Mouse (Mus musculus) gastrocnemius, postnatal 25 days (tissue): ENCODE measurements around the gene Otos. TPM values are rescaled to one million over a fixed set of nuclear protein-coding genes. Genes with fewer than 3 reads are reported as not detected.

Experiments
- DNase-seq: peaks from one replicate; pipeline ENCODE4 v3.0.0; 2022
- long read RNA-seq, 2 experiments: library from polyadenylated mRNA; stranded (forward); transcript quantifications; one replicate each; pipeline ENCODE4 v2.0.0; 2021
- total RNA-seq, 2 experiments: library from RNA; stranded (reverse); gene quantifications; 1 replicate in 1 of 2; 2 replicates in 1 of 2; pipeline ENCODE4 v1.2.3; 2021

Gene Otos
- not detected for total RNA-seq
- long read RNA-seq, experiment 1: 0 reads
- long read RNA-seq, experiment 2: 0 reads

DNA sequence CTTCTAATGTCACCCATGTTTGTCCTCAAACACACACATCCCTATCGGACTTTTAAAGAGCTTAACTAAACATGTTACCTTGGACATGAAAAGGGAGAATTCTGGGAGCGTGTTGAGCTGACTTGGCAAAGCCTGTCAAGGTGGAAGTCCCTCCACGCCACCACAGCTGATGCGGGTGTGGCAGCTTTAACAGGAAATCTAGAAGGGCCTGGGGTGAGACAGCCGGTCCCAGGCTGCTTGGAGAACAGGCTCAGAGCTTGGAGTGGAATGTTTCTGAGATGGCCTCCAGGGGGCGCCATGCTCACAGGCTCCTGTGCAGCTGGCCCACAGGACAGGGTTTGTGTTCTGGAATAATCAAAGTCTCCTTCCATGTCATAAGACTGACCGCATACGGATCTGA, at the start of gene Otos:
Gene Otos, minus strand, starts transcription at position 169 of the 400 bp plus-strand sequence.
- peak; percentile 61 for DNase-seq

DNA sequence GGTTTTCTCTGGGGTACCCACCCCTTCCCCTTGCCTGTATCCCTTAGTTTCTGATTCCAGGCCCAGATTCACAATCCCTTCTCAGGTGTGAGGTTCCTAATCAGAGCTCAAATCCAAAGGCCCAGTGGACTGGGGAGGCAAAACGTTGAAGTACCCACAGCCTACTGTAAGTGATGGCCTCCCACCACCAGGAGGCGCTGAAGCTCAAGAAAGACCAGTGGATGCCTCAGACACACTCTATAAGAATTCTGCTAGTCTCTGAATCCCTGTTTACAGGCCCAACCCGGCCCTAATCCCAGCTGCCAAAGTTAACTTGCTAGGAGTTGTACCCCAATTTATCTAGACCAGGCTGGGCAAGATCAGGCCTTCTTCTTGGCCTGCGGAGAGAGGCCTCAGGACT, 48.2 kb upstream of the Otos start:
- peak; percentile 55 for DNase-seq

DNA sequence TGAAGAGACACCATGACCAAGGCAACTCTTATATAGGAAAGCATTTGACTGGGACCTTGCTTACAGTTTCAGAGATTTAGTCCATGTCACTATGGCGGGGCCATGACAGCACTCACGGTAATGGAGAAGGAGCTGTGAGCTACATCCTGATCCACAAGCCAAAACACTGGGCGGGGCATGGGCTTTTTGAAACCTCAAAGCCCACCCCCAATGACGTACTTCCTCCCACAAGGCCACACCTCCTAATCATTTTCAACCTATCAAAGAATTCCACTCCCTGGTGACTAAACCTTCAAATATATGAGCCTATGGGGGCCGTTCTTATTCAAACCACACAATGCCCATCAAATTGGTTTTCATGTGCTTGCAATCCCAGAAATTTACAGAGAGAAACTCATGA, 47.1 kb upstream of the Otos start:
- DNase-seq: no peak

DNA sequence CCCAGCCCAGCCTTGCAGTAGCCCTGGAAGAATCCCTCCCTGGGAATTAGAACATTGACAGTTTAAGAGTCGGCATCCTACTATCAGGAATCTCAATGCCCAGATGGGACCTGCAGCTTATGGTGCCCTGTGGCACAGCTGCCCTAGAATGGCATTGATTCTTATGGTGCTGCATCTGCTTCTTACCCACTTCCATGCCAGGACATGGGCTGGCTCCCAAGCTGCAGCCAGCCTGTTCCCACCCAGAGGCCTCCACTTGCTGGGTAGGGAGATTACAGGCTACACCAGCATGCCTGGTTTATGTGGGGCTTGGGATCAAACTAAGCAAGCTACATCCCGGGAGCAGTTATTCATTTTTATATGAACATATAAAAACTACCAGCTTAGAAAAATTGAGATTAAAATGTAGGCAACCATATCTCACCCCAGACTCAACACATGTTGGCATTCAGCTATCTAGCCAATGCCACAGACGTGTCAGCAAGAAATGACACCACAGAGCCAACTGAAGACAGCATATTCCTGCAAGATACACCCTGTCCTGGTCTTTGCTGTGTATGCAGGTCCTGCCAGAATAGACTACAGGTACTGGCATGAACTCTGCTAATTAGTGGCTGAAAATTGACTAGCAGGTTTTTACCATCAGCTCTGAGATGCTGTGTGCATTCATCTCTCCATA, 42.7 kb upstream of the Otos start:
- no peak for DNase-seq

DNA sequence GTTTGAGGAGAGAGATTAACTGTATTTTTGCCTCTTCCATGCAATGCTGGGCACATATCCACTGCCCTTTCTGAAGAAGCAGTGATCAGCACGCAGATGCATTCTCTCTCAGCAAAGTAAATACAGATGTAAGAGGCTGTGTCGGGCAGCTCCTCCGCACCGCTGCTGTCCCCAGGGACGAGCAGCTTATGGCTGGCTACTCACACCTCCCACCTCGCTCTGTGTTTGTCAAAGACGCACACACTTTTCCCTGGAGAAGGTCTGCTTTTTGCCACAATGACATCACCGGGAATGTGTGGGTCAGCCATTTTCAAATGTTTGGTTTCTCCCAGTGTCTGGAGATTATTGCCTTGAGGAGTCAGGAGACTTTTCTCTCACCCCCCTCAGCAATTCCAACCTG, 38.4 kb upstream of the Otos start:
- DNase-seq: no peak

DNA sequence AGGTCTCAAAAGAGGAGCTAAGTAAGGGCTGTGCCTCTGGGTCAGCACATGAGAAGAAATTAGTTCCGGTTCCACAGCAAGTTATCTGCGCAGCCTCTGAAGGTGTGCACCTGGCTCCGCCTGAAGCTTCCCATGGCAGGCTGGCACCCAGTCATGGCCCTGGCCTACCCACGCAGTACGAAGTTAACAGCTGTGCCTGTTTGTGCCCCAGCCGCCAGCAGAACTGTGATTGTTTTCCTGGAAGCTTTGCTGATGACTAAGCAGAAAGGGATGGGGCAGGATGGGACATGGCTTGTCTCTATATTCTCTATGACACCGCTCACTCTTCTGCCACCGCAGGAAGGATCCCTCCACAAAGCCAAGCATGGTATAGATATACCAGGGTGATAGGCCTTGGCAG, 34.5 kb upstream of the Otos start:
- no peak for DNase-seq

DNA sequence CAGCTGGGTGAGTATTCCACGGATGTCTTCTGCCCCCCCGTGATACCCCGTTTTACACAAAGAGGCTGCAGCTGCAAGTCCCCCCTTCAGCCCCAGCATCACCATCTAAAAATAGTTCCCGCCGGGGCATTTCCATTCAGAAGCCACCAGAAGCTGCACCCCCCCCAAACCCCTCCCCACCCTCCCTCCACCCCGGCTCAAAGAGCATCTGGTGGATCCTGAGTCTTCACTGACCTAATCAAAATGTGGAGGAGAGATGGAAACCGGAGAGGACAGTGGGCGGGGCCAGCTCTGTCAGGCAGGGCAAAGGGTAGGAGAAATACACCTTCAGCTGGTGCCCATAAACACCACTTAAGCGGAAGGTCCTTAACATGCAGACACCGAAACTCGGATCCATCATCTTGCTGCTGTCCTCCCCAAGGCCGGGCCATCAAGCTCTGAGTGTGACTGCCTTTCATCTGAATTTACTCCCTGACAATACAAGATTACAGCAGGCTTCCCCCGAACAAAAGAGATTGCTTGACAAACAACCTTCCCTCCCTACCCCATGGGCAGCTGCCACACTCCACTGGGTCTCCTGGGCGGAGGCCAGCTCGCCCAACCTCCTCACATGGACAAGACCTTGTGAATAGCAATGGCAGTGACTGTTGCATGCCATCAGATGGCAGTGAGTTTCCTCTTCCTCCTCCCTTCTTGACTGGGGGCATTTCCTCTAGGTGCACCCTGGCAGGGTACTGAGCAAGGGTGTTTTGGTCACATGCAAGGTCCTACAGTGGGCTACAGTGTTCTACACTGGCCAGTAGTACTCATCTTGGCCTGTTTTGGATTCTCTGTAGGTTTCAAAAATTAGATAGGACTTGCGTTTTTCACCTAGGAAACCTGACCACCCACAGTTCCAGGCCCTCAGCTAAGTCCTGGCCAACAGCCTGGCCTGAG, 32.3 kb upstream of the Otos start:
- no peak for DNase-seq

DNA sequence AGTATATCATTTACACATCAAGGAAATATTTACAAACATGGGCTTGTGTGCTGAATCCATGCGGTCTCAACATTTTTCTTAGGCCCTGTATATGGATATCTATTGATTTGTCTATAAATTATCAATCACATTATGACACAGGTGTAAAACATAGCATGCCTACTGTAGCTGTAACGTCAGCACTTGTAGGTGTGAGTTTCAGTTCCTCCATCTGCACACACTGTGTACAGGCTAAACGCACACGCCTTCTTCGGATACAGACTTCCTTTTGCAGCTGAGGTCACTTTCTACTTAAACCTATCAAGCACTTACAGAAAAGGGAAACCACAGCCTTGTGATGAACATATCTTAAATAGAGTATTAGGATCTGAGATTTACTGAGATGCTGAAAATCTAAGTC, 30.1 kb upstream of the Otos start:
- DNase-seq: no peak

DNA sequence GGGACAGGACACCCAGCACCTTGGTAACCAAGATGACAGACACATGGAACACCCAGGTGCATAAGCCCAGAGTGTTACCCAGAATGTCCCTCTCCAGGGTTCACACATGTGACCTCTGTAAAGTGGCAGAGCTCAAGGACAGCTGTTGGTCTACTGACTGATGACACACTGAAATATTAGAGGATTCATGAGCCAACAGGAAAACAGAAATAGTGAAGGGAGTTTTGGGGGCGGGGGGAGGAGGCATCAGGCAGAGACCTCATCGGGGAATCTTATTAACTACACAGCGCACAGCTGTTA, 28.0 kb upstream of the Otos start:
- DNase-seq: no peak

DNA sequence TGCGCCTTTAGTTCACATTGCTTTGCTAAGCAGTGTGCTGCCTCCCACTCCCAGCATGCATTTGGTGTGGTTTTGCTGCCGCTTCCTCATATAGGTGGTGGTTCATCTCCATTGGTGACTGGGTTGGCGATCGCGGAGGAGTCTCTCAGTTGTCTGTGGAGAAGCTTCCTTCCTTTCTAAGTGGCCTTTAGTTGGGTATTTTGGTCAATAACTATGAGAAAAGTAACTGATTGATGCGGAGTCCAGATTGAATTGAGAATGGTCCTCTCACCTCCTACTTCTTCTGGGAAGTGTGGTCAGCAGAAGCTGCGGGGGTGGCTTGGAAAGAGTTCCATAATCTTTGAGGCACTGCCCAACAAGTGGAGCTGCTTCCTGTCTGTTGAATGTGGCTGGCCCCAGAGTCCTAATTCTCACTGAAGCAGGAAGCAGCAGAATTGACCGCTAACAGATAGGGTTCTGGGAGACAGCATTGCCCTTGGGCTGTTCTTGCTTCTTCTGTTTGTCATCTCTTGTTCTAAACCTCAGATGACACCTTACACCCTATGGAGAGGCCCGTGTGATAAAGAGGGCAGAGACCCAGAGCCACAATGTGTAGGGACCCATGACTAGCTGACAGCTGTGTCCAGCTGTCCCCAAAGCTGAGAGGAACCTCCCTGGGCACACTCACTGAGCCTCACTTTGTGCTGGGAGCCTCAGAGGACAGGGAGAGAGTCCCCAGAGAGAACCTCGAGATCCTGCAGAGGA, 27.5 kb upstream of the Otos start:
- DNase-seq: no peak

DNA sequence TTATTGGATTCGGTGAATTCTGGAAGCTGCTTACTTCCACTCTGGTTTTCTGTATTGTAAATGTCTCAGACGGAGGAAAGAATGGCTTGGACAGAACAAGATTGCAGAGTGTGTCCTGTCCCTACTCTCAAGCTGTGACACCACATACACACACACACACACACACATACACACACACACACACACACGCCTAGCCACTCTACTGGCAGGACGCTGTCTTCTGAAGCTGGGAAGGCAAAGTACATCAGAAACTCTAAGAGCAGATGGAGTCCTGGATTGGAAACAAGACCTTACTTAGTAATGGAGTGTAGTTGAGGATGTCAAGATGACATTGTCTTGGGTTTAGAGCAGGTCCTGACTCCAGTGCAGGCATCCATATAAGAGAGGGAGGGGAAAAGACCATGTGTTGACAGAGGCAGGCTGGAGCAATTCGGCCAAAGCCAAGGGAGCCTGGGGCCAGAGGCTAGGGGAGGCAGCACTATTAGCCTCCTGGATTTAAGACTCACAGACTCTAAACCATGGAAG, 24.7 kb upstream of the Otos start:
- DNase-seq: no peak

DNA sequence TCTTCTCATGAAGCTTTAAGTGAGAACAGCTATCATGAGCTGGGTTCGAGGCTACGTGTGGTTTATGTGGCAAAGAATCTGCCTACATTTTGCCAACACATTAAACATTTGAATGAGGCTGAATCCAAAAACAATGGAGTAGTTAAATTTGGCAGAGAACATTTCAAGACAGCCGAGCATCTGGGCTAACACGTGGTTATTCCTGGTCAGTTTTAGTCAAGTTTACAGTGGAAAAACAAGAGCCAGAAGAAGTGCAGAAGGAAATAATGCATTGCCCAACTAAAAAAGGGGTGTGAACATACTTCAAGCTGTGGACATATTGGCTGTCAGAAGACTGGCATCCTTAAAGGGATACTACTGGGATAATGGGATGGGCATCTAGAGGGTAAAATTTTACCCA, 22.7 kb upstream of the Otos start:
- DNase-seq: no peak

DNA sequence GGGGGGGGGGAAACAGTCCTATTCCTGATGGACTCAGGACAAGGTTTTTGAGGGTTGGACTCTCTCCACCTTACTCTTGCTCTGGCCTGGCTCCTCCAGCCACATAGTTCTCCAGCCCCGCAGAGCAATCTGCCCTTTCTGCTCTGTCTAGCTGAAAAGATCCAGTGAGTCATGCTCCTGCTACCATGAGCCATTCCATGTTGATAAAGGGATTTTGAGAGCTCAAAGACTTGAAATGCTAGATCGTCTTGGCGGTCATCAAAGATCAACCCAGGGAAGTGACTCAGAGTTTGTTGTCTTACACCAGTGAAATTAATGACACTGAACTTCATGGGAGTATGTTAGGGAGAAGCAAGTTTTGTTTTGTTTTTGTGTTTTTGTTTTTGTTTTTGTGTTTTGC, 20.8 kb upstream of the Otos start:
- no peak for DNase-seq

DNA sequence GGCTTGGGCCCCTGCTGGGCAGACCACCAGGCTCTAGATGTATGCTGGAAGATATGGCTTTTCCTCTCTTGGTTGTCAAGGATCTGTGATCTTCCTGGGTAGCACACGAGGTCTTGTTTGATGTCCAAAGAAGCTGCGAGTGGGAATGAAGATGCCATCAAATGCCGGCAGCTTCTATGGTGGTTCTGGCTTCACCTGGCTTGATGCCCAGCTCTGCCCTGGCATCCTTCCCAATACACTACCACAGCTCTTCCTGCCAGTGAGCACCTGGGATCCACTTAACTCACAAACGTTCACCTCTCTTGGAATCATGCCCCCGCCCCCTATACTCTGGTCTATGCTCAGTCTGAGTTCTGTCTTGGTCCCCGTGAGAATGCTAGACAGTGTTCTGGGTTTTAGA, 18.5 kb upstream of the Otos start:
- DNase-seq: no peak

DNA sequence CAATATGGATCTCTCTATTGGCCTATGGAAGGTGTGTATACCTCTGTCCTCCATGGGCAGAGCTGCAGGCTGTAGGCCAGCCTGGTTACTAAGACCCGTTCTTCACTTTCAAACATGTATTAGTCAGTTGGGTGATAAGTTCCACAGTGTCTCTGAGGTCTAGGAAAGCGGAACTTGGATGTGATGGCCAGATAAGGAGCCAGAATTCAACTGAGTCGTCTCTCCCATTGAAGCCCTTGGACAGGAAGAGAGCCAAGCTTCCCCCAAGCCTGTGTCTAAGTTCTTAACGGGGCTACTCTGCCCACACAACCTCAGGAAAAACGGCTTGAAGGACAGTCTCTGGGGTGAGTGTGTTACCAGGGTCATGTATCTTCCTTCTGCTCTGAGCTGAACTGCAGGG, 10.8 kb upstream of the Otos start:
- DNase-seq: no peak

DNA sequence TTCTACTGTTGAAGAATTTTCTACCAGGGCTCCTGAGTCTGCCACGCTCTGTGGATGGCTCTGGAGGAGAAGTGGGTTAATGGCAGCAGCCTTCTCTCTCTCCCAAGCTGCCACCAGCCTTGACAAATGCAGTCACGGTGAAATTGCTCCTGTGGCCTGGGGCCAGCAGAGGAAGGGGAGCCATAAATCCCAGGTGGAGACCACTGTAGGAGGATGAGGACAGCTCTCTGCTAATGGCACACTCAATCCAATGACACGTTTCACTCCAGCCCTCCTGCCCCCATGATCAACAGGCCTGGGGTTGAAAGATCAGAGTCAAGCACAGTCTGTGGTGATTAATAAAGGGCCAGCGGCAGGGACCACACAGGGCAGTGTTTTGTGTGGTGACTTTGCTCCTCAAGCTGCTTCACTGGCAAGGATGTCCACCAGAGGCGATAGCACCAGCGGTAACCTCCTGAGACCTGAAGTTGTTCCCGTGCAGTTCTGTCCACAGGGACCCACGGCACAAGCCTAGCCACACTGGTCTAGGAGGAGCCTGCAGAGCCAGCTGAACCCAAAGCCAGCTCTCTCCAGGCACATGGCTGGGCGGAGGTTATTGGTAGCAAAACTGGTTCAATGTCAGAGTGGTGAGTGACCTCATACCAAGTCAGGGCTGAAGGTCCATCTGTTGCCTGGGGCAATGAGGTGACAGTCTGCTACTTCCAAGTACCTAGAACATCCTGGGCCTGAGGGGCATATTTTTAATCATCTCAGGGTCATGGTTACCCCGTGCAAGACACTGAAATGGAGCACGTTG, 8.6 kb upstream of the Otos start:
- no peak for DNase-seq

DNA sequence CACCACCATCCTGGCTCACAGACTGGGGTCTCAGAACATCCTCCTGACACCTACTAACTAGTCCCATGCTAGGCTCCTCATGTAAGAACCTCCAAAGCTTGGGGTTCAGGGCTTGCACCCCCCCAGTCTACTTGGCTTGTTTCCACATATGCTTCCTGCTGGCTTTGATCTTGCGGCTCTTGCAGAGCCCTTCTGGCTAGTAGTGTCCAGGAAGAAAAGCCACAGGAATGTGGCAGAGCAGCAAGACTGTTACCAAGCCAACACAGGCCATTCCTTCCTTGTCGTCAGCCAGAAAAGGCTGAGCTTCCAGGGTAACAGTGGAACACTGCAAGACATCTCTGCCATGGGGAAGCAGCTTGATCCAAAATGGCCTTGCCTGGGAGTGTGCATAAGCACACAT, 6.0 kb upstream of the Otos start:
- no peak for DNase-seq

DNA sequence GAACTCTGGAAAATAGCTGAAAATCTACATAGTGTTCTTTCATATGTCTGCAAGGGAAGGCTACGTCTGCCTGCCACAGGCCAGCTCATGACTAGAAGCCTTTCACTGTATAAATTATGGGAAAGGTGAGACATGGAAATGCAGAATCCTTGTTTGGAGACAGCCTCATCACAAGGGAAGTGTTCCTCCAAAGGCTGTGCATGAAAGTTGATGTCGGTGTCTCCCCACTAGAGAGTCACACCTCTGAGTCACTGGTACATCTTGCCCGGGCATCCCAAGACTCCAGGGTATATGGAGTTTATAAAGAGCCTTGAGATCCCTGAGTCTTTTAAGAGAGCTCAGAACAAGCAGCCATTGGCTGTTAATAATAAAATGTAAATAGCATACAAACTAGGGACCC, 4.5 kb upstream of the Otos start:
- DNase-seq: no peak

DNA sequence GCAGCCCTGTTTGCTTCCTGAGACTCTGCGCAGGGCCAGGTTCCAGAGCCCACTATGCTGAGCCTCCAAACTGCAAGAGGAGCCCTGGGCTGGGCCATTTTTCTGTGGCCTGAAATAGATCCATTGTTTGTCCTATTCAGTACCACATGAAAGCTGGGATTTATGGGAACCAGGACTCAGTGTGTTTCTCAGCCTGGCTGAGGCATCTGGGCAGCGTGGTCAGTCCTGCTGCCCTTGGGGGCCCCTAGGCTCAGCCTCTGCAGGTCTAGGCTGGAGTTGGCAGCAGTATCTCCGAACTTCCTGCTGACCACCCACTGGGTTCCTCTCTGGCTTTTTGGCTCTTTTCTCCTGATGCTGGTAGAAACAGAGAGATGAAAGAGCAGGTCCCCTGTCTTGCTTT, 2.8 kb upstream of the Otos start:
- DNase-seq: no peak

DNA sequence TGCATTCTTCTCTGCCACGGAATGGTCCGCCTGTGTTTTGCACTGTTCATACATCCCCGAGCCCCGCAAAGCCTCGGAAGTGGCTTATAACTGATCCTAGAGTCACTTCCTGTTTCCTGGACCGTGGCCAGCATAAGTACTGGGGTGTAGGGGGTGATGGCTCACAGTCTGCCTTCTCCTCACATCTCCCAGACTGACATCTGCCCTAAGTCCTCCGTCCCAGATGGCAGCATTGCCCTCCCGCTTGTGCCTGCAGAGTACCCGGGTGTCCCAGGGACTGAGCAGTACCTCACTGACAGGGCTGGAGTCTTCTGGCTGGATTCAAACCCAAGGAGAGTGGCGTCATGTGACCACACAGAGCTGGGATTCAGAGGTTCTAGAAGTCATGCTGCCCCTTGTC, 444 bp downstream of the Otos start:
- no peak for DNase-seq

DNA sequence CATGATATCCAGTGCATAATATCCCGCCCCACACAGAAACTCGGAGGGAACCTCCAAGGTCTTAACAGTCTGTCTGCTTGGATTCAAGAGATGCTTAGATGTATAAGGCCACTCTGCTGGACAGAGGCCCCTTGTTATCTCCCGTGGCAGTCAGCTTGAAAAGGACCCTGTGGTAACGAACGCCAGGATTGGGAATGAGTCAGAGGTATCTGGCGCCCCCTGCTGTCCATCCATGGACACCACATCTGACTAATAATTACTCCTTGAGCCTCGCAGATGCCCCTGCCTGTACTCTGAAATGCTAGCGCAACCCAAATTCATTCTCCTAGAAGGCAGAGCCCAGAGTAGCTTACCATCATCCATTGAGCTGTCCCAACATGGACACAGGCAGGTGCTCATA, 889 bp downstream of the Otos start:
- no peak for DNase-seq

DNA sequence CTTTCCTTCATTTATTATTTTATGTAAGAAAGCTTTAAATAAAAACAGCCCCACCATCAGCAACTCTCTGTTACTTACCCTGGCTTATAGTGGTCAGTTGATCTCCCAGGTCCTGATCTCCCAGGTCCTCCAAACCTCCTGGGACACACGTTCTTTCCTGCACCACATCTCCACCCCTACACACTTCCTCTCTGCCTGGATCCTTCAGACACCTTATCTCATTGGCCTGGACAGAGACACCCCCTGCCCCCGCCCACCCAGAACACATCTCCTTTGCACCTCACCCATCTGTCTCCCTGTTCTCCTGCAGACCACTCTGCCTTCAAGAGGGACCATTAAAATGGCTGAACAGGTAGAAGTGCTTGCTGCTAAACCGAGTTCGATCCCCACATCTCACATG, 1.6 kb downstream of the Otos start:
- no peak for DNase-seq
